ENCODE assay signal across 8 mouse cellular contexts in the genomic region with DNA sequence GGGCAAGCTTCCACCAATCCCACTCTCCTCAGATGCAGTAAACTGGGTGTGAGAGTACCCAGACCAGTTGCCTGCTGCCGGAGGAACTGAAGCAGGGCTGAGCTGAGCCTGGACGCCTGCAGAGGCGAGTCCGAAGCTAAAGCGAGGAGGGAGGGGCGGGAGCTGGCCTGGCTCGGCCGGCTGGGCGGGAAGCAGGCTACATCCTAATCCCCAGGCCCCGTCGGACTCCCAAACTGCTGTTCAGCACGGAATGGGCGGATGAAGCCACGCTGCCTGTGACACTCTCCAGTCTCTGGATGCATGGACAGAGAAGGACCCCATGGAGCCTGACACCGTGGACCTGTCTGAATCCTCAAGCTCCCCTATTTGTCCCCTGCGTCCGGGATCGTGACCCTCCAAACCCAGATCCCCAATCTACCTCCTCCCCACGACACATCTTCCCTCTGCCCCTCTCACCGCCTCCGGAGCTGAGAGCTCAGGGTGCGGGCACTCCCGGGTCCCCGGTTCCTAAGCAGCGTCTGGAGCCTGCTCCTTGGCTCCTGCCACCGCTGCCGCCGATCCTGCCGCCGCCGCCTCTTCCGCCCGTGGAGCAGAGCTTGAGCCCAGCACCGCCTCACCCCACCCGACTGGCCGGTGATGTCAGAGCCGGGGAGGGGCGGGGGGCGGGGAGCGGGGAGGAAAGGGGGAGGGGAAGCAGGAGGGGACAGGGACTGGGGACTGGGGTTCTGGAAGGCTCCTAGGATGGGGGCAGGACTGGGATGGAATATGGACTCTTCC. TPM values are rescaled to one million over a fixed set of nuclear protein-coding genes. Genes with fewer than 3 reads are reported as not detected.
A peak's percentile ranks its signal among the peaks of the same experiment; 100 is the strongest.
DNase-seq lines count a peak whose midpoint lies in the region; ATAC-seq lines count a peak whose summit lies in the region.

Pea15a (minus strand) TSS at position 664 of the 777 bp plus-strand sequence.

- peak; percentile 76 for DNase-seq in ZHBTc4 (ENCODE audit: low read depth, low spot score)
- peak; percentile 78 to 84 for DNase-seq in gastrocnemius, postnatal 36 days
- peak; percentile 85 for DNase-seq in intestine, embryonic 14.5 days (ENCODE audit: low spot score)
- peak; percentile 83 to 87 for DNase-seq in left cerebral cortex, postnatal 25 days (ENCODE audit: low spot score in 2 of 2)
- peak; percentile 74 for DNase-seq in right cerebral cortex, postnatal 36 days (ENCODE audit: low spot score in 2 of 2)
- DNase-seq in urinary bladder, postnatal 4 days (ENCODE audit: low spot score in 2 of 2): peak; percentile 79 to 81

- WGBS in intestine, embryonic 14.5 days: under 1% methylated on average over 37 of the region's 40 CpGs

- peak within 1 kb of the TSS; percentile 79 for H3K9ac ChIP-seq in intestine, embryonic 14.5 days (ENCODE audit: low read length)

- peak within 1 kb of the TSS; percentile 67 for H3K4me2 ChIP-seq in intestine, embryonic 14.5 days (ENCODE audit: low read length)

- intact Hi-C loops in gastrocnemius, postnatal 36 days (cut with DNase I): loop anchor here (5.0 to 10.0 kb wide), 2 partner anchors 41 to 62 kb away; partner anchors contain the start of gene Dcaf8
- intact Hi-C loops in left cerebral cortex, postnatal 25 days (cut with DNase I): loop anchor here (2.0 kb wide), 2 partner anchors 74 to 104 kb away; no protein-coding TSS in a partner anchor

- peaks cover 7% of the 10 kb centered on the region; the same call in 1 of the 2 replicates for H3K36me3 ChIP-seq in intestine, embryonic 14.5 days (ENCODE audit: control insufficient read depth, insufficient read depth, low read length)

- H3K9me3 ChIP-seq in intestine, embryonic 14.5 days (ENCODE audit: control insufficient read depth, low read length): no peaks in the 10 kb centered on the region

- peak within 1 kb of the TSS; percentile 75 for H3K27ac ChIP-seq in intestine, embryonic 14.5 days (ENCODE audit: low read depth)

- peak within 1 kb of the TSS; percentile 73 for H3K4me3 ChIP-seq in intestine, embryonic 14.5 days (ENCODE audit: low read depth, low read length)

- peak; percentile 68 for ATAC-seq in common myeloid progenitor, adult 5-6 weeks (replicated peaks; ENCODE audit: low read depth, poor library complexity, severe bottlenecking)
- ATAC-seq in intestine, embryonic 14.5 days (replicated peaks; ENCODE audit: low FRiP score, low TSS enrichment, low read depth): peak; percentile 73
- ATAC-seq in megakaryocyte-erythroid progenitor cell, adult 5-6 weeks (replicated peaks; ENCODE audit: low FRiP score, low TSS enrichment, poor library complexity, severe bottlenecking): peak; percentile 65

- H3K4me1 ChIP-seq in intestine, embryonic 14.5 days (replicated peaks; ENCODE audit: control insufficient read depth, insufficient read depth, low read length): peaks cover 55% of the 10 kb centered on the region

- H3K27me3 ChIP-seq in intestine, embryonic 14.5 days (replicated peaks; ENCODE audit: control insufficient read depth, insufficient read depth, low read length): no peaks in the 10 kb centered on the region

RNA-seq across cellular contexts. Expression of gene Pea15a, which starts in this region (rescaled TPM):
- total RNA-seq in common myeloid progenitor, adult 5-6 weeks (2017): 5.8 and 10.1 TPM in 2 replicates
- total RNA-seq in gastrocnemius, postnatal 36 days (2021): 10 to 100 TPM; 22.5 to 28.4 TPM
- polyA plus RNA-seq in intestine, embryonic 14.5 days (2014; fragmentation: Nextera tagmentation; extraction: Ambion mirVana): 87.4 and 93.1 TPM in 2 replicates
- 100 to 1,000 TPM; 411 to 429 TPM for total RNA-seq in left cerebral cortex, postnatal 25 days (2021)
- total RNA-seq in megakaryocyte-erythroid progenitor cell, adult 5-6 weeks (2014; fragmentation: Nextera tagmentation): 0.50 and 4.7 TPM in 2 replicates
- 2.0 TPM in 1 of 2 replicates, not detected in the other for total RNA-seq in megakaryocyte-erythroid progenitor cell, adult 5-6 weeks (2017)

Comparison
In these comparisons a context has a peak if more than half of its experiments do, and no peak if none do; other contexts are left out.
1. Peak in every context shown above with its lines: DNase-seq, ATAC-seq, H3K4me3 ChIP-seq and H3K27ac ChIP-seq.
2. RNA of gene Pea15a (total RNA-seq): 411 to 429 TPM in left cerebral cortex, postnatal 25 days; 22.5 to 28.4 TPM in gastrocnemius, postnatal 36 days, 5.8 to 10.1 TPM in common myeloid progenitor, adult 5-6 weeks and 0.50 to 4.7 TPM in megakaryocyte-erythroid progenitor cell, adult 5-6 weeks; every median in the first group is over 10 times any median in the second.